In genomic region chr5:146291560-146291959, GRCm38 (mm10) we compare ENCODE assay signal across 15 mouse cellular contexts.
"Had no signal": no experiment of that assay in that cellular context is flagged by ENCODE, and none has a peak within 500 bp of the region (broad histone marks: within the 10 kb centered on the region; RNA-seq: fewer than 3 reads in every experiment).

No protein-coding gene starts in this region.

- ATAC-seq: midbrain, embryonic 15.5 days had no signal

- H3K27ac ChIP-seq: limb, embryonic 13.5 days; liver, embryonic 15.5 days; midbrain, embryonic 10.5 days; midbrain, embryonic 15.5 days; neural tube, embryonic 13.5 days; stomach, embryonic 15.5 days had no signal

- H3K9me3 ChIP-seq: limb, embryonic 13.5 days; liver, embryonic 15.5 days; midbrain, embryonic 10.5 days; midbrain, embryonic 15.5 days; neural tube, embryonic 13.5 days; stomach, embryonic 15.5 days had no signal

- DNase-seq: kidney, adult 8-10 months; kidney, postnatal 25 days; left cerebral cortex, postnatal 4 days; lung, embryonic 14.5 days; lung, postnatal 10 days; lung, postnatal 4 days; retina, postnatal 1 day; thymus, adult 2 months; thymus, postnatal 36 days had no signal

- H3K4me3 ChIP-seq: limb, embryonic 13.5 days; liver, embryonic 15.5 days; midbrain, embryonic 10.5 days; midbrain, embryonic 15.5 days; neural tube, embryonic 13.5 days; stomach, embryonic 15.5 days had no signal

- H3K9ac ChIP-seq: limb, embryonic 13.5 days; liver, embryonic 15.5 days; lung, embryonic 14.5 days; midbrain, embryonic 15.5 days; neural tube, embryonic 13.5 days; stomach, embryonic 15.5 days had no signal

- H3K4me1 ChIP-seq: limb, embryonic 13.5 days; midbrain, embryonic 10.5 days; midbrain, embryonic 15.5 days; neural tube, embryonic 13.5 days; stomach, embryonic 15.5 days had no signal

- H3K27me3 ChIP-seq: limb, embryonic 13.5 days; liver, embryonic 15.5 days; midbrain, embryonic 15.5 days; neural tube, embryonic 13.5 days; stomach, embryonic 15.5 days had no signal
